Mouse (Mus musculus) neural tube, embryonic 11.5 days (tissue): ENCODE measurements at regions not wholly inside any gene's neighbourhood (a gene's known extent, or its start where the extent isn't known, plus 50 kb on each side); places are given as distances from the start of the nearest gene placed in this dataset.

Experiments
- ATAC-seq: fragments of 200-750 bp; cut with Nextera tagmentation; 2 replicates; pipeline ENCODE4 v1.8.0; 2017; ENCODE audit warnings: moderate number of reproducible peaks, mild to moderate bottlenecking, moderate TSS enrichment, moderate library complexity; ENCODE audit not compliant: insufficient read depth, low FRiP score, low TSS enrichment
- DNase-seq: peaks from one replicate; pipeline ENCODE4 v3.0.0-alpha.2; 2015; ENCODE audit warnings: low spot score
- H3K27ac ChIP-seq: fragments of 300-500 bp; sonication (generic); 2 replicates; pipeline ENCODE4 v1.5.1; 2014; ENCODE audit warnings: low read depth, mild to moderate bottlenecking, low read length
- H3K27me3 ChIP-seq: fragments of 300-500 bp; sonication (generic); 2 replicates; pipeline ENCODE4 v1.6.1; 2014; ENCODE audit warnings: mild to moderate bottlenecking, low read length, mixed read lengths; ENCODE audit not compliant: control insufficient read depth, insufficient read depth
- H3K36me3 ChIP-seq: fragments of 300-500 bp; sonication (generic); 2 replicates; pipeline ENCODE4 v1.6.1; 2014; ENCODE audit warnings: mild to moderate bottlenecking, low read length, moderate library complexity, mixed read lengths; ENCODE audit not compliant: control insufficient read depth, insufficient read depth
- H3K4me1 ChIP-seq: fragments of 300-500 bp; sonication (generic); 2 replicates; pipeline ENCODE4 v1.6.1; 2014; ENCODE audit warnings: low read length, mixed read lengths; ENCODE audit not compliant: control insufficient read depth, insufficient read depth
- H3K4me2 ChIP-seq: fragments of 300-500 bp; sonication (generic); 2 replicates; pipeline ENCODE4 v1.6.1; 2014; ENCODE audit warnings: low read depth, mild to moderate bottlenecking, moderate library complexity
- H3K4me3 ChIP-seq: fragments of 300-500 bp; sonication (generic); 2 replicates; pipeline ENCODE4 v1.5.1; 2014; ENCODE audit warnings: low read depth, low read length
- H3K9ac ChIP-seq: fragments of 300-500 bp; sonication (generic); 2 replicates; pipeline ENCODE4 v1.6.1; 2014; ENCODE audit warnings: mild to moderate bottlenecking, low read length
- H3K9me3 ChIP-seq: fragments of 300-500 bp; sonication (generic); 2 replicates; pipeline ENCODE4 v1.6.1; 2016; ENCODE audit warnings: low read length; ENCODE audit not compliant: control insufficient read depth
- WGBS: fragments of 180-500 bp; shearing (Covaris S2); extraction: QIAGEN DNeasy Blood & Tissue Kit; methylation state at CpG from one replicate; pipeline ENCODE4 v1.1.7; 2014; 5-methylcytosine and 5-hydroxymethylcytosine counted together

DNA sequence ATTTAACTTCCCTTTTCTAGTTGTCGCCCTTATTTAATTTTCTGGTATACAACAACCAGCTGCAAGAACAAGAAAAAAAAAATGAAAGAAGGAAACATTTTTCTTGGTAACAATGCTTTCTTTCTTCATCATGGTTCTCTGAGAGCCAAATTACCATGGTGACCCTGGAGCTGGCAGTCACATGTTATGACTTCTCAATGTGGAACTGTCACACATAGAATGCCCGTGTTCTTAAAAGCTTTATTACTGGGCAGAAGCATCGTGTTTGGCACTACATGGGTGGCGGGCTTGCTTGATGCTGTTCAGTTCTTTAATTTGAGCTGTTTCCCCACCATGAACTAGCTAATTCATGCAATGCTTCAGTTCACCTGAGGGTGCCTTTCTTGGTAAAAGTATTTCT is 504.7 kb upstream of the Got2 start:
- Histone ChIP-seq H3K4me2 (no peak overlapping the region), H3K4me3 (no peak overlapping the region), H3K27ac (no peak overlapping the region), H3K4me1 (no peaks in the 10 kb centered on the region), H3K9me3 (no peaks in the 10 kb centered on the region), H3K9ac (no peak overlapping the region), H3K36me3 (no peaks in the 10 kb centered on the region), H3K27me3 (no peaks in the 10 kb centered on the region)
- no peak for DNase-seq
- 74% methylated on average over 4 of the region's 4 CpGs for WGBS
- no peak for ATAC-seq

DNA sequence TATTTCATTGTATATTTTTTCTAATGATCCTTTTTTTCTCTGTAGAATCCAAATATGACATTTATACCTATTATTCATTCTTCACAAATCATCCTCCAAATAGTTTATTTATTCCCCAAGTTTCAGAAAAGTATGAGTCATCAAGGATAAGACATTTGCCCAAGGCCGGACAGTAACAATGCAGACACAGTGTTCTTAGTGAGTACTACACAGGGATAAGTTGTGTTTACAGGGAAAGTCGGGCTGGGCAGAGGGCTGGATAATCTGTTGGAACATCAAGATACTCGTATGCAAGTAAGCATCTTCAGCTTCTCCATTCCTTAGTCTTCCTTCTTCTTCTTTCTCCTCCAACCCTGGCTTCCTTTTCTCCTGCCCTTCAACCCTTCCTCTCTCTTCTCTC is 500.9 kb upstream of the Got2 start:
- Histone ChIP-seq H3K27me3 (no peaks in the 10 kb centered on the region), H3K36me3 (no peaks in the 10 kb centered on the region), H3K4me1 (no peaks in the 10 kb centered on the region), H3K4me3 (no peak overlapping the region), H3K9me3 (no peaks in the 10 kb centered on the region), H3K4me2 (no peak overlapping the region), H3K27ac (no peak overlapping the region), H3K9ac (no peak overlapping the region)
- DNase-seq (no peak), ATAC-seq (no peak)
- 85% methylated on average over 3 of the region's 3 CpGs for WGBS

DNA sequence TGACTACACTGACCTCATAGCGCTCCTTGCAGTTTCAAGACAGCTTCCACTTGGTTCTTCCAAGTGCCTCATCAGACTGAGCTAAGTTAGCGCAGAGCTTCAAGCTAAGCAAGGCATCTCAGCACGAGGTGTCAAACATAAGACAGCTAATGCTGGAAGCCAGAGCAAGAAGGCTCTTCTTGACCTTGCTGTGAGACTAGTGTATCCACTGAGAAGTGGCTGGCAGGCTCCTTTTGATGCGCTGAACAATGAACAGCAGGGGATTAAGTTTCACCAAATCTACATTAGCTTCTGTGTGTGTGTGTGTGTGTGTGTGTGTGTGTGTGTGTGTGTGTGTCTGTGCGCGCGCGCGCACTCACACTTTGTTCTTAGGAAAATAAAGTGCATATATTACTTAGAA is 482.2 kb upstream of the Got2 start:
- Histone ChIP-seq H3K27ac (no peak overlapping the region), H3K4me3 (no peak overlapping the region), H3K9ac (no peak overlapping the region), H3K4me2 (no peak overlapping the region), H3K9me3 (no peaks in the 10 kb centered on the region), H3K27me3 (no peaks in the 10 kb centered on the region), H3K36me3 (no peaks in the 10 kb centered on the region), H3K4me1 (no peaks in the 10 kb centered on the region)
- WGBS: 85% methylated on average over 9 of the region's 9 CpGs
- DNase-seq (no peak), ATAC-seq (no peak)

DNA sequence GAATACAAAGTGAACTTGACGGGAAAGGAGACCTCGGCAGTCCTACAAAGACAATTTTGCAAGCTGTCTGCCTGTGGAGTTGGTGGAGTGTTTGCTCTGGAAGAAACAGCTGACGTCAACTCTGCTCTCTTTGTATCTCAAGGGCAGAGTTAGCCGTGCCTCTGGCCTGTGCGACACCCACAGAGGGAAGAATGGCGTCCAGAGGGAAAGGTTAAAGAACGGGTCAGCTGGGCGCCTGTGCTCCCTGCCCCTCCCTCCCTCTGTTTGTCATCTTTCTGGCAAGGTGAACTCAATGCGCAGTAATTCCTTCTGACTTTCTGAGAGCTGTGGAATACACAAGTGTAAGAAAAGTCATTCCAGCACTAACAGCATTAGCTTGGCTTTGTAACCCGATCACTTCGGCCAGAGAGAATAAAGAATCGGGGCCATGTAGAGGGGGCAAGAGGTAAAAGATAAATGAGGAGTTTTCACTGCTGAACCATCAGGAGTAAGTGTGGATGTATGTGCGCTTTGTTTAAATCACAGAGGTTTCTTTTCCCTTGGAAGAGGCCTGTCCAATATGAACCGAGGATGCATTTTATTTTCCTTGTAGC is 474.6 kb upstream of the Got2 start:
- Histone ChIP-seq H3K4me1 (0 out of 2 replicates have a peak, but pooled peaks cover 2% of the 10 kb centered on the region), H3K27me3 (no peaks in the 10 kb centered on the region), H3K27ac (no peak overlapping the region), H3K4me2 (no peak overlapping the region), H3K4me3 (no peak overlapping the region), H3K9me3 (no peaks in the 10 kb centered on the region), H3K9ac (no peak overlapping the region), H3K36me3 (no peaks in the 10 kb centered on the region)
- WGBS: 31% methylated on average over 14 of the region's 14 CpGs
- DNase-seq: peak; percentile 19
- no peak for ATAC-seq

DNA sequence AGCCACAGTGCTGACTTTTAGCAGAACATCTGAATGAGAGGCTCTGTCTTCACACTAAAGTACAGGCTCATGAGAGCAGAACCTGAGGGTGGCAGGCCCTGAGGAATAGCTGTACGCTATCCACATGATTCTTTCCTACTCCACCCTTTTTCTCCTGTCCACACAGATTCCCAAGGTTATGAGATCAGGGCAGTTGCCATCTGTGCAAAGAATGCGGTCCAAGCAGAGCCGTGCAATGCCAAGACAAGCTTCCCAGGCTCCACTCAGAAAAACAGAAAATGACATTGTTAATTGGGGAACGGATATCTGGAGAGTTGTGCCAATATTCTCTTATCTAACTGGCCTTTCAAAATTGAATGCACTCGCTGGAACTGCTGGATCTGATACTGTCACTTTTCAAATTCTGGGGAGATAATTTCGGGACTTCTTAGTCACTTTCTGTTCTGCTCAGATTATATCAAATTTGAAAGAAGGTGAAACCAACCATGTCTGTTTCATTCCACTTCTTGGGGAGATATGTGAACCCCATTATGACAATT is 462.3 kb upstream of the Got2 start:
- WGBS: 77% methylated on average over 6 of the region's 6 CpGs
- Histone ChIP-seq H3K36me3 (no peaks in the 10 kb centered on the region), H3K9ac (no peak overlapping the region), H3K4me3 (no peak overlapping the region), H3K4me2 (no peak overlapping the region), H3K9me3 (no peaks in the 10 kb centered on the region), H3K27me3 (no peaks in the 10 kb centered on the region), H3K4me1 (no peaks in the 10 kb centered on the region), H3K27ac (no peak overlapping the region)
- DNase-seq (no peak), ATAC-seq (no peak)

DNA sequence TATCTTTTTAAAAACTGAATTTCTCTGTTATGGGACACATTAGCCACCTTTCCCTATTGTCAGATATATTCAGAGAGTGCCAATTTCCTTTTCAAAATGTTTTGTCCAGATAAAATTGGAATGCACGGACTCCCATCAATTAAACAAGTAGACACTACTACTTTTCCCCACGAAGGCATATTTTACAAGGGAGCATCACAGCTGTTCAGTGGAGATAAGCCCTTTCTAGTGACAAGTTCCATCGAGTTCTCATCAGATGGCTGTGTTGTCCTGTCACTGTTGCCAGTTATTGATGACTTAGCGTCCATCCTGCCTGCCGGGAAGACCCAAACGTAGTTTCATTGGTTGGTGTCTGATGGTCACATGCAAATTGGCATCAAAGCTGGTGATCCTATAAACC is 461.2 kb upstream of the Got2 start:
- Histone ChIP-seq H3K4me1 (no peaks in the 10 kb centered on the region), H3K4me2 (no peak overlapping the region), H3K9me3 (no peaks in the 10 kb centered on the region), H3K4me3 (no peak overlapping the region), H3K36me3 (no peaks in the 10 kb centered on the region), H3K9ac (no peak overlapping the region), H3K27ac (no peak overlapping the region), H3K27me3 (no peaks in the 10 kb centered on the region)
- DNase-seq: no peak
- WGBS: 67% methylated on average over 6 of the region's 6 CpGs
- ATAC-seq: no peak

DNA sequence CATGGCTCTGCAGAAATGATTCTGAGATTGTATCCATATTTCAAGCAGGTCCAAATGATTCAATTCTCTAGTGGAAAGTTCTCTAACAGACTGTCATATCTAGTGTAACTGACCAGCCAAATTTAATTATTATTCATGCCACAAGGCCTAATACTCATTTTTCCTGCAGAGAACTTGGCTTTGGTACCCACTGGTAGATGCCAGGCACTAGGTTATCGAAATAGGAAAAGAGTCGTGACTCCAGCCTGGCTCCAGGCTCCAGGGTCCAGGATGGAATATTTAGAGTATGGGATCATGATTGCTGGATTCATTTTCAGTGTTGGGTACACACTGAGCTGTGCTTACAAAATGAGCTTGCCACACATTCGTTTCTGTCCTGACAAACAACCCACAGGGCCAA is 452.4 kb upstream of the Got2 start:
- Histone ChIP-seq H3K27ac (no peak overlapping the region), H3K4me3 (no peak overlapping the region), H3K27me3 (no peaks in the 10 kb centered on the region), H3K9me3 (no peaks in the 10 kb centered on the region), H3K4me1 (no peaks in the 10 kb centered on the region), H3K9ac (no peak overlapping the region), H3K36me3 (no peaks in the 10 kb centered on the region), H3K4me2 (no peak overlapping the region)
- DNase-seq (no peak), ATAC-seq (no peak)
- WGBS: 85% methylated on average over 3 of the region's 3 CpGs

DNA sequence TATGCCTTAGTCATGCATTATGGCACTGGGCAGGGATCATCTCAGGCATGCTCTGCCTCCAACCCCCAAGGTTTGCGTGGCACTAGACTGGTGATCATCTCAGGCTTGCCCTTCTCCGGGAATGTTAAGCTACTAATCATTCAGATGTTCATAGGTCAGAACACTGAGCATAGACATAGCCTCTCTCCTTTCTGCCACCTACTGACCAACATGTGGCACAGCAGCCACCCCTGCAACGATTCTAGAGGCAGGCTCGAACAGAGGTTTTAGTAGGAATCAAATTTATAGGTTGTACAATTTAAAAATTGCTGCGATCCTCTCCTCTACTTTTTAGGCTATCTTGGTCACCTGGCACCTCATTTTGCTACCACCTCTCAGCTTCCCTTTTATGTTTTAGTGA is 430.0 kb upstream of the Got2 start:
- Histone ChIP-seq H3K4me3 (no peak overlapping the region), H3K9ac (no peak overlapping the region), H3K36me3 (no peaks in the 10 kb centered on the region), H3K27ac (no peak overlapping the region), H3K4me2 (no peak overlapping the region), H3K4me1 (no peaks in the 10 kb centered on the region), H3K27me3 (no peaks in the 10 kb centered on the region), H3K9me3 (no peaks in the 10 kb centered on the region)
- 73% methylated on average over 5 of the region's 5 CpGs for WGBS
- DNase-seq (no peak), ATAC-seq (no peak)

DNA sequence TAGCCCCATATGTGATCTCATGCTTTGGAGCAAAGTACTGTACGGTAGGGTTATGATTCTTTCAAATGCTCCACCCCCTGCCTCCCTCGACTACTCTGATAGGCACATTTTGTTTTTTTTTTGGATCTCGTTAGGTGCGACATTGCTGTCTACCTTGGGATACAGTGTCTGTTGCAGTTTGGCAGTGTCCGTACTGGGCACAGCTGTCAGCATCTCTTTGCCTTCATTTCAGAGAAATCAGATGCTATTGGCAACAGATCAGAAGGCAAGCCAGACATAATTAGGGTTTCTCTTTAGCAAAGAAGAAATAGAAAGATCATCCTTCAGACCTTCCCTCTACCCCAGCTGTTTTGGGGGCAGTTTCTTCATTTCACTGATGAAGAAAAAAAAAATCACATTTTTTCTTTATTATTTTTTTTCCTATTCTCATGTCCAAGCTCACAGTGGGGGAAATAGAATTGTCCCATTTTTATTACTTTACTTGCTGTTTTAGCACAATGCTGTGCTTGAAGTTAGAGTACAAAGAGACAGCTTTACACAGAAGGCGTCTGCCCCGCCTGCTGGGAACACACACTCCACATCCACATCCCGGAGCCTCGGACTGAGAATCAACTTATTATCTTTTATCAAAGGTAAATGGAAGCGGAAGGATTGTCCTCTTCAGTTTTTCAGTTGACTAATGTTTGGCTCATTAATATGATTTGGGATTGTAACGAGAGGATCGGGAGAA is 420.8 kb upstream of the Got2 start:
- DNase-seq (no peak), ATAC-seq (no peak)
- H3K4me1 ChIP-seq: no peaks in the 10 kb centered on the region
- 76% methylated on average over 12 of the region's 12 CpGs for WGBS
- H3K4me2 ChIP-seq: no peak overlapping the region
- H3K4me3 ChIP-seq: no peak overlapping the region
- H3K27ac ChIP-seq: no peak overlapping the region
- no peak overlapping the region for H3K9ac ChIP-seq
- H3K27me3 ChIP-seq: no peaks in the 10 kb centered on the region
- no peaks in the 10 kb centered on the region for H3K36me3 ChIP-seq
- no peaks in the 10 kb centered on the region for H3K9me3 ChIP-seq
